Mouse (Mus musculus) hindbrain, embryonic 10.5 days (tissue): ENCODE measurements around the gene Acy3. TPM values are rescaled to one million over a fixed set of nuclear protein-coding genes. Genes with fewer than 3 reads are reported as not detected.

Experiments
- DNase-seq: peaks from one replicate; pipeline ENCODE4 v3.0.0-alpha.2; 2017; ENCODE audit warnings: low spot score
- H3K27ac ChIP-seq: fragments of 300-500 bp; sonication (generic); 2 replicates; pipeline ENCODE4 v1.5.1; 2016; ENCODE audit warnings: mild to moderate bottlenecking, moderate library complexity
- H3K27me3 ChIP-seq: fragments of 300-500 bp; sonication (generic); 2 replicates; pipeline ENCODE4 v1.6.1; 2016; ENCODE audit warnings: mild to moderate bottlenecking; ENCODE audit not compliant: poor library complexity, insufficient read depth, severe bottlenecking
- H3K36me3 ChIP-seq: fragments of 300-500 bp; sonication (generic); 2 replicates; pipeline ENCODE4 v1.6.1; 2016; ENCODE audit warnings: mild to moderate bottlenecking, moderate library complexity
- H3K4me1 ChIP-seq: fragments of 300-500 bp; sonication (generic); replicated peaks from 2 replicates; pipeline ENCODE4 v1.6.1; 2016; ENCODE audit warnings: mild to moderate bottlenecking
- H3K4me3 ChIP-seq: fragments of 300-500 bp; sonication (generic); 2 replicates; pipeline ENCODE4 v1.5.1; 2016; ENCODE audit warnings: mild to moderate bottlenecking, moderate library complexity
- H3K9me3 ChIP-seq: fragments of 300-500 bp; sonication (generic); 2 replicates; pipeline ENCODE4 v1.6.1; 2016; ENCODE audit warnings: mild to moderate bottlenecking, moderate library complexity
- WGBS: fragments of 180-500 bp; shearing (Covaris S2); methylation state at CpG from one replicate; pipeline ENCODE4 v1.1.7; 2016; 5-methylcytosine and 5-hydroxymethylcytosine counted together
- polyA plus RNA-seq: library from polyadenylated mRNA; unstranded; fragments of >200 nt; fragmentation: Nextera tagmentation; extraction: Ambion mirVana; gene quantifications from 2 replicates; pipeline ENCODE4 v1.2.1, GENCODE M21; 2016

Gene Acy3
- polyA plus RNA-seq, 1 experiment from 2014 or later, result 2.9 TPM

- WGBS, result 67% methylated on average over 8 of the region's 8 CpGs
- Histone ChIP-seq H3K27me3 (peaks cover 10% of the 10 kb centered on the region; the same call in 1 of the 2 replicates), H3K9me3 (no peaks in the 10 kb centered on the region), H3K4me1 (peaks cover 47% of the 10 kb centered on the region), H3K27ac (no peak overlapping the region), H3K36me3 (no peaks in the 10 kb centered on the region), H3K4me3 (no peak overlapping the region; the same call in 1 of the 2 replicates)
- no peak for DNase-seq
Observed at GRCm38 (mm10) chr19:3997231-3997630, 10.9 kb downstream of the Acy3 start.

GRCm38 (mm10) chr19:3998335-3998734 is 12.0 kb downstream of the Acy3 start:
- DNase-seq, result no peak
- peaks cover 6% of the 10 kb centered on the region; the same call in 1 of the 2 replicates for H3K27me3 ChIP-seq
- no peaks in the 10 kb centered on the region for H3K36me3 ChIP-seq
- H3K27ac ChIP-seq, result no peak overlapping the region
- H3K9me3 ChIP-seq, result no peaks in the 10 kb centered on the region
- peaks cover 39% of the 10 kb centered on the region for H3K4me1 ChIP-seq
- H3K4me3 ChIP-seq, result no peak overlapping the region
- 77% methylated on average over 8 of the region's 8 CpGs for WGBS

- no peak for DNase-seq
- H3K4me1 ChIP-seq, result peaks cover 39% of the 10 kb centered on the region
- peaks cover 6% of the 10 kb centered on the region; the same call in 1 of the 2 replicates for H3K27me3 ChIP-seq
- H3K9me3 ChIP-seq, result no peaks in the 10 kb centered on the region
- H3K27ac ChIP-seq, result peak overlapping the region; percentile 94; the same call in 1 of the 2 replicates
- 88% methylated on average over 9 of the region's 9 CpGs for WGBS
- H3K4me3 ChIP-seq, result peak overlapping the region; percentile 74
- H3K36me3 ChIP-seq, result no peaks in the 10 kb centered on the region
Observed at GRCm38 (mm10) chr19:3999121-3999730, 12.9 kb downstream of the Acy3 start.

- peak; percentile 97 for DNase-seq
- no peaks in the 10 kb centered on the region for H3K9me3 ChIP-seq
- peaks cover 39% of the 10 kb centered on the region for H3K4me1 ChIP-seq
- H3K36me3 ChIP-seq, result peaks cover 8% of the 10 kb centered on the region; the same call in 1 of the 2 replicates
- H3K27me3 ChIP-seq, result peaks cover 6% of the 10 kb centered on the region; the same call in 1 of the 2 replicates
- H3K4me3 ChIP-seq, result peak within 1 kb of the TSS; percentile 74
- WGBS, result under 1% methylated on average over 64 of the region's 64 CpGs
- peak within 1 kb of the TSS; percentile 94 for H3K27ac ChIP-seq
Observed at GRCm38 (mm10) chr19:4000119-4000900, 13.9 kb downstream of the Acy3 start, which contains the start of the genes Nudt8 and Gm49405. Nudt8 (plus strand) TSS chr19:4000580. Gm49405 (plus strand) TSS chr19:4000626.

GRCm38 (mm10) chr19:4000949-4001525 is 14.7 kb downstream of the Acy3 start:
- Histone ChIP-seq H3K9me3 (no peaks in the 10 kb centered on the region), H3K27ac (peak overlapping the region; percentile 94), H3K4me3 (peak overlapping the region; percentile 74), H3K4me1 (peaks cover 35% of the 10 kb centered on the region), H3K36me3 (peaks cover 14% of the 10 kb centered on the region), H3K27me3 (peaks cover 6% of the 10 kb centered on the region; the same call in 1 of the 2 replicates)
- peak; percentile 27 for DNase-seq
- WGBS, result 21% methylated on average over 17 of the region's 17 CpGs

- peak overlapping the region; percentile 74 for H3K4me3 ChIP-seq
- H3K27ac ChIP-seq, result peak overlapping the region; percentile 94; the same call in 1 of the 2 replicates
- peaks cover 6% of the 10 kb centered on the region; the same call in 1 of the 2 replicates for H3K27me3 ChIP-seq
- DNase-seq, result no peak
- 90% methylated on average over 5 of the region's 5 CpGs for WGBS
- H3K36me3 ChIP-seq, result peaks cover 21% of the 10 kb centered on the region
- H3K4me1 ChIP-seq, result peaks cover 32% of the 10 kb centered on the region
- H3K9me3 ChIP-seq, result no peaks in the 10 kb centered on the region
Observed at GRCm38 (mm10) chr19:4001752-4002151, 15.4 kb downstream of the Acy3 start.

- 75% methylated on average over 1 of the region's 1 CpGs for WGBS
- Histone ChIP-seq H3K4me3 (no peak within 1 kb of the TSS), H3K4me1 (peaks cover 29% of the 10 kb centered on the region), H3K9me3 (no peaks in the 10 kb centered on the region), H3K27me3 (peaks cover 6% of the 10 kb centered on the region; the same call in 1 of the 2 replicates), H3K36me3 (peaks cover 35% of the 10 kb centered on the region), H3K27ac (0 out of 2 replicates have a peak within 1 kb of the TSS, but pooled peaks have one; percentile 31)
- no peak for DNase-seq
Observed at GRCm38 (mm10) chr19:4003112-4003511, 16.7 kb downstream of the Acy3 start, which contains the start of gene Doc2g. Doc2g (plus strand) TSS chr19:4003313.

- peaks cover 40% of the 10 kb centered on the region for H3K36me3 ChIP-seq
- H3K27me3 ChIP-seq, result peaks cover 6% of the 10 kb centered on the region; the same call in 1 of the 2 replicates
- H3K4me1 ChIP-seq, result peaks cover 29% of the 10 kb centered on the region
- H3K27ac ChIP-seq, result 0 out of 2 replicates have a peak overlapping the region, but pooled peaks have one; percentile 31
- 78% methylated on average over 12 of the region's 12 CpGs for WGBS
- no peaks in the 10 kb centered on the region for H3K9me3 ChIP-seq
- DNase-seq, result no peak
- no peak overlapping the region for H3K4me3 ChIP-seq
Observed at GRCm38 (mm10) chr19:4003641-4004040, 17.3 kb downstream of the Acy3 start.

- Histone ChIP-seq H3K36me3 (peaks cover 47% of the 10 kb centered on the region), H3K27me3 (0 out of 2 replicates have a peak, but pooled peaks cover 1% of the 10 kb centered on the region), H3K27ac (no peak overlapping the region), H3K9me3 (no peaks in the 10 kb centered on the region), H3K4me3 (no peak overlapping the region), H3K4me1 (peaks cover 25% of the 10 kb centered on the region)
- 86% methylated on average over 15 of the region's 15 CpGs for WGBS
- no peak for DNase-seq
Observed at GRCm38 (mm10) chr19:4004331-4004730, 18.0 kb downstream of the Acy3 start.

GRCm38 (mm10) chr19:4005091-4005490 is 18.7 kb downstream of the Acy3 start:
- H3K27me3 ChIP-seq, result no peaks in the 10 kb centered on the region
- peaks cover 55% of the 10 kb centered on the region for H3K36me3 ChIP-seq
- H3K4me1 ChIP-seq, result peaks cover 18% of the 10 kb centered on the region
- DNase-seq, result no peak
- no peaks in the 10 kb centered on the region for H3K9me3 ChIP-seq
- 93% methylated on average over 9 of the region's 9 CpGs for WGBS
- H3K4me3 ChIP-seq, result no peak overlapping the region
- H3K27ac ChIP-seq, result no peak overlapping the region

GRCm38 (mm10) chr19:4005971-4006370 is 19.6 kb downstream of the Acy3 start:
- no peaks in the 10 kb centered on the region for H3K9me3 ChIP-seq
- H3K4me1 ChIP-seq, result peaks cover 12% of the 10 kb centered on the region
- DNase-seq, result no peak
- no peak overlapping the region for H3K4me3 ChIP-seq
- H3K27ac ChIP-seq, result no peak overlapping the region
- WGBS, result 94% methylated on average over 8 of the region's 8 CpGs
- peaks cover 63% of the 10 kb centered on the region for H3K36me3 ChIP-seq
- no peaks in the 10 kb centered on the region for H3K27me3 ChIP-seq

- Histone ChIP-seq H3K36me3 (peaks cover 51% of the 10 kb centered on the region), H3K4me1 (peaks cover 25% of the 10 kb centered on the region), H3K27ac (no peak overlapping the region), H3K9me3 (no peaks in the 10 kb centered on the region), H3K27me3 (no peaks in the 10 kb centered on the region), H3K4me3 (peak overlapping the region; percentile 94; the same call in 1 of the 2 replicates)
- 91% methylated on average over 5 of the region's 5 CpGs for WGBS
- DNase-seq, result no peak
Observed at GRCm38 (mm10) chr19:4011086-4011485, 24.7 kb downstream of the Acy3 start.
